Mouse (Mus musculus): ENCODE measurements around the gene H2-Aa. TPM values are rescaled to one million over a fixed set of nuclear protein-coding genes. Genes with fewer than 3 reads are reported as not detected.

Gene H2-Aa
- polyA plus RNA-seq (2015; fragmentation: Nextera tagmentation; extraction: Ambion mirVana): 36.2 and 55.0 TPM in 2 replicates

GRCm38 (mm10) chr17:34287648-34288047 lies at the start of gene H2-Aa:
H2-Aa (minus strand) TSS chr17:34287823.

GRCm38 (mm10) chr17:34325436-34325835 lies 37.8 kb upstream of the H2-Aa start, which contains the start of gene H2-Eb2:
H2-Eb2 (plus strand) TSS chr17:34325665.

GRCm38 (mm10) chr17:34305380-34306030 lies 17.9 kb upstream of the H2-Aa start, which contains the start of gene H2-Eb1:
H2-Eb1 (plus strand) TSS chr17:34305867.

GRCm38 (mm10) chr17:34257594-34258375 lies 29.8 kb downstream of the H2-Aa start, which contains the start of gene H2-Ab1:
H2-Ab1 (plus strand) TSS chr17:34257689.

GRCm38 (mm10) chr17:34238706-34239105 lies 48.9 kb downstream of the H2-Aa start, which contains the start of gene H2-Ob:
H2-Ob (plus strand) TSS chr17:34238903.

Other genes starting within 250 kb of the H2-Aa start
- gene Col11a2, start 248.4 kb downstream of the H2-Aa start, polyA plus RNA-seq (2015; fragmentation: Nextera tagmentation; extraction: Ambion mirVana): 0.32 and 0.93 TPM in 2 replicates
- 2.5 and 4.4 TPM in 2 replicates for gene H2-Oa, start 195.5 kb downstream of the H2-Aa start, polyA plus RNA-seq (2015; fragmentation: Nextera tagmentation; extraction: Ambion mirVana)
- gene H2-DMa, start 168.3 kb downstream of the H2-Aa start, polyA plus RNA-seq (2015; fragmentation: Nextera tagmentation; extraction: Ambion mirVana): 19.0 and 25.7 TPM in 2 replicates
- gene Brd2, start 165.2 kb downstream of the H2-Aa start, polyA plus RNA-seq (2015; fragmentation: Nextera tagmentation; extraction: Ambion mirVana): 56.4 and 65.3 TPM in 2 replicates
- 4.8 and 5.6 TPM in 2 replicates for gene H2-DMb2, start 144.5 kb downstream of the H2-Aa start, polyA plus RNA-seq (2015; fragmentation: Nextera tagmentation; extraction: Ambion mirVana)
- gene H2-DMb1, start 134.8 kb downstream of the H2-Aa start, polyA plus RNA-seq (2015; fragmentation: Nextera tagmentation; extraction: Ambion mirVana): 4.4 and 8.9 TPM in 2 replicates
- 15.1 and 20.2 TPM in 2 replicates for gene Tap1, start 100.3 kb downstream of the H2-Aa start, polyA plus RNA-seq (2015; fragmentation: Nextera tagmentation; extraction: Ambion mirVana)
- 33.4 and 43.3 TPM in 2 replicates for gene Psmb9, start 100.1 kb downstream of the H2-Aa start, polyA plus RNA-seq (2015; fragmentation: Nextera tagmentation; extraction: Ambion mirVana)
- 65.0 and 89.6 TPM in 2 replicates for gene Psmb8, start 90.1 kb downstream of the H2-Aa start, polyA plus RNA-seq (2015; fragmentation: Nextera tagmentation; extraction: Ambion mirVana)
- 21.0 and 29.0 TPM in 2 replicates for gene Tap2, start 84.3 kb downstream of the H2-Aa start, polyA plus RNA-seq (2015; fragmentation: Nextera tagmentation; extraction: Ambion mirVana)
- gene H2-Ob, start 48.9 kb downstream of the H2-Aa start, polyA plus RNA-seq (2015; fragmentation: Nextera tagmentation; extraction: Ambion mirVana): 2.4 and 3.9 TPM in 2 replicates
- gene H2-Ab1, start 30.1 kb downstream of the H2-Aa start, polyA plus RNA-seq (2015; fragmentation: Nextera tagmentation; extraction: Ambion mirVana): 61.1 and 90.6 TPM in 2 replicates
- 23.4 and 39.6 TPM in 2 replicates for gene H2-Eb1, start 18.0 kb upstream of the H2-Aa start, polyA plus RNA-seq (2015; fragmentation: Nextera tagmentation; extraction: Ambion mirVana)
- gene H2-Eb2, start 37.8 kb upstream of the H2-Aa start, polyA plus RNA-seq (2015; fragmentation: Nextera tagmentation; extraction: Ambion mirVana): 0.07 and 0.08 TPM in 2 replicates
- 0.20 and 0.27 TPM in 2 replicates for gene Btnl2, start 67.0 kb upstream of the H2-Aa start, polyA plus RNA-seq (2015; fragmentation: Nextera tagmentation; extraction: Ambion mirVana)
- 0.07 and 0.14 TPM in 2 replicates for gene Btnl1, start 89.3 kb upstream of the H2-Aa start, polyA plus RNA-seq (2015; fragmentation: Nextera tagmentation; extraction: Ambion mirVana)
- gene BC051142, start 111.0 kb upstream of the H2-Aa start, polyA plus RNA-seq (2015; fragmentation: Nextera tagmentation; extraction: Ambion mirVana): 0.20 and 0.57 TPM in 2 replicates
- gene Btnl4, start 189.5 kb upstream of the H2-Aa start, polyA plus RNA-seq (2015; fragmentation: Nextera tagmentation; extraction: Ambion mirVana): not detected in 2 replicates
- gene Btnl6, start 229.5 kb upstream of the H2-Aa start, polyA plus RNA-seq (2015; fragmentation: Nextera tagmentation; extraction: Ambion mirVana): not detected in 2 replicates

All from spleen, postnatal 0 days (tissue).